Mouse (Mus musculus): ENCODE measurements at regions not wholly inside any gene's neighbourhood (a gene's known extent, or its start where the extent isn't known, plus 50 kb on each side); places are given as distances from the start of the nearest gene placed in this dataset.
A peak's percentile ranks its signal among the peaks of the same experiment; 100 is the strongest.

DNA sequence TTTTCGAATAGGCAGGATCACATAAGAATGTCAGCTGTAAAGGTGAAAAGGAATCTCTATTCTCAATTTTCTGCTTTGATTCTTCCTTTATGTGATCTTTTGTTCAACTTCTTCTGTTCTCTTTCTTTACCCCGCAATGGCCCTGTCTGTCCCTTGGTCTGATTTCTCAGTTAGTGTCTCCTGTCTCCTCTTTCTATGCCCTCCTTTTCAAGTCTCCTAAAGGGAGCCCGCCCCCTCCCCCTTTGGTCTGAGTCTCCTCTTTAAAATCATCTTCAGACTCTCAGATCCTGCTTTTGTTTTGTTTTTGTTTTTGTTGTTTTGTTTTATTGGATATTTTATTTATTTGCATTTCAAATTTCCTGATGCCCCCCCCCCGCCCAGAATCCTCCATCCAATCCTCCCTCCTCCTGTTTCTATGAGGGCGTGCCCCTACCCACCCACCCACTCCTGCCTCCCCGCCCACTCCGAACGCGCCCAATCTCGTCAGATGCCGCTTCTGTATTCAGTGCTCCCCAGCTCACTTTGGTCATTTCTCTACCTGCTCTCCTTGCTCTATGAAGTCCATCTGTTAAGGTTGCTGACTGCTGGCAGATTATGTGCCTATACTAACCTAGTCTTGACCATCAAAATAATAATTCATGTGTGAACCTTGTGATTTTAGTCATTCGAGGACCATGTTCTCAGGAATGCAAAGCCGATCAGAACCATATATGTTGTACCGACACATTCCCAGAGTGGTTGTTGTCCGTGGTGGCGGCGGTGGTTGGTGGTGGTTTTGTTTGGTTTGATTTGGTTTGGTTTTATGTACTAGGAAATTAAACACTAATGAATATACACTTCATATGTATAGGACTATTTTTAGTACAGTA, 487.9 kb upstream of the Adam24 start:
- no peaks in the 10 kb centered on the region for H3K4me1 ChIP-seq
- H3K27me3 ChIP-seq: no peaks in the 10 kb centered on the region
- no peaks in the 10 kb centered on the region for H3K9me3 ChIP-seq (replicated peaks)
- H3K4me3 ChIP-seq (replicated peaks): no peak overlapping the region
- no peak overlapping the region for H3K27ac ChIP-seq (replicated peaks)
- ATAC-seq (ENCODE audit: insufficient number of reproducible peaks, low FRiP score, low TSS enrichment, low read depth): no peak
- no peaks in the 10 kb centered on the region for H3K36me3 ChIP-seq
- WGBS: 43% methylated on average over 17 of the region's 17 CpGs
- H3K9ac ChIP-seq: no peak overlapping the region
- peak overlapping the region; percentile 28 for H3K4me2 ChIP-seq (replicated peaks)

- no peaks in the 10 kb centered on the region for H3K36me3 ChIP-seq
- H3K4me2 ChIP-seq (replicated peaks): no peak overlapping the region
- no peaks in the 10 kb centered on the region for H3K4me1 ChIP-seq
- no peaks in the 10 kb centered on the region for H3K27me3 ChIP-seq
- H3K9ac ChIP-seq: no peak overlapping the region
- H3K27ac ChIP-seq (replicated peaks): no peak overlapping the region
- ATAC-seq (ENCODE audit: insufficient number of reproducible peaks, low FRiP score, low TSS enrichment, low read depth): no peak
- WGBS: 4% methylated on average over 5 of the region's 5 CpGs
- no peak overlapping the region for H3K4me3 ChIP-seq (replicated peaks)
- H3K9me3 ChIP-seq (replicated peaks): no peaks in the 10 kb centered on the region
Observed at GRCm38 (mm10) chr8:40187584-40187934, 487.3 kb upstream of the Adam24 start.

- Histone ChIP-seq H3K9me3 (replicated peaks) (no peaks in the 10 kb centered on the region), H3K36me3 (no peaks in the 10 kb centered on the region), H3K27me3 (no peaks in the 10 kb centered on the region), H3K9ac (no peak overlapping the region), H3K4me1 (no peaks in the 10 kb centered on the region), H3K4me2 (replicated peaks) (no peak overlapping the region), H3K27ac (replicated peaks) (no peak overlapping the region), H3K4me3 (replicated peaks) (no peak overlapping the region)
- ATAC-seq (ENCODE audit: insufficient number of reproducible peaks, low FRiP score, low TSS enrichment, low read depth): no peak
Observed at GRCm38 (mm10) chr8:40192266-40192665, 482.6 kb upstream of the Adam24 start.

- Histone ChIP-seq H3K27ac (replicated peaks) (no peak overlapping the region), H3K27me3 (no peaks in the 10 kb centered on the region), H3K4me3 (replicated peaks) (no peak overlapping the region), H3K36me3 (no peaks in the 10 kb centered on the region), H3K4me2 (replicated peaks) (no peak overlapping the region), H3K9ac (no peak overlapping the region), H3K9me3 (replicated peaks) (no peaks in the 10 kb centered on the region), H3K4me1 (no peaks in the 10 kb centered on the region)
- ATAC-seq (ENCODE audit: insufficient number of reproducible peaks, low FRiP score, low TSS enrichment, low read depth): no peak
- whole genome bisulfite sequencing: 36% methylated on average over 1 of the region's 1 CpGs
Observed at GRCm38 (mm10) chr8:40193148-40193547, 481.7 kb upstream of the Adam24 start.

DNA sequence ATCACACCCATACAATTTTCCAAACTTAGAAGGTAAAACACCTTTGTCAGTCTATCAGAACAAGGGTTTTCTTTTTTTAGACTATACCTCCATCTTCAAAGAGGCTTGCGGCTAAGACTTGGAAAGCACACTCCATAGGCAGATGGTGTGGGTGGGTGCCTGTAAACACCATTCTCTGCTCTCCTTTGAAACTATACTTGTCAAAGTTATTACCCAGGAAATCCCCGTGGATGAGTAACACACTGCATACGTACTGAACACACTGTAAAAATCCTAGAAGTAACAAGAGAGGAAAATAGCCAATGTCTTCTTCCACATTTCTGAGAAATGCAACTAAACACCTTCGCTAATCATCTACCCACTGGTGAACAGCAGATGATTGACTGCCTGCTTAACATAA, 464.0 kb upstream of the Adam24 start:
- ATAC-seq (ENCODE audit: insufficient number of reproducible peaks, low FRiP score, low TSS enrichment, low read depth): no peak
- Histone ChIP-seq H3K27ac (replicated peaks) (no peak overlapping the region), H3K4me2 (replicated peaks) (no peak overlapping the region), H3K4me1 (no peaks in the 10 kb centered on the region), H3K9ac (no peak overlapping the region), H3K36me3 (no peaks in the 10 kb centered on the region), H3K4me3 (replicated peaks) (no peak overlapping the region), H3K27me3 (no peaks in the 10 kb centered on the region), H3K9me3 (replicated peaks) (no peaks in the 10 kb centered on the region)
- WGBS: 80% methylated on average over 4 of the region's 4 CpGs

DNA sequence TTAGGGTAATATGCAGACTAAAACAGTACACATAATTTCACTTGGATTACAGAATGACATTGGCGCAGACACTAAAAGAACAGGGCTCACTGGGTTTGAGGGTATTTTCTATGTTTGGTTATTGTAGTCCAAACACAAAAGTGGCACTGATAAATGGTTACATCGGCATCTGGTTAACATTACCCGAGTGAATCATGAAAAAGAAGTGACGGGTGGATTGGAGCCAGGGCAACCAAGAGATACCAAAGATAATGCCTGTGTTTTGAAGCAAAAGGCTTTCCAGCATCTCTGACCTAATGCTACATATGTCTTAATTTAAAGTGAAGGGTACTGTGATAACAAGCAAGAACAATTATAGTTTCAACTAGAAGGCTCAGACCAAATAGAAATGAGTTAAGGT, 451.4 kb upstream of the Adam24 start:
- Histone ChIP-seq H3K27ac (replicated peaks) (no peak overlapping the region), H3K9ac (no peak overlapping the region), H3K27me3 (no peaks in the 10 kb centered on the region), H3K4me3 (replicated peaks) (no peak overlapping the region), H3K4me2 (replicated peaks) (no peak overlapping the region), H3K9me3 (replicated peaks) (no peaks in the 10 kb centered on the region), H3K4me1 (no peaks in the 10 kb centered on the region), H3K36me3 (no peaks in the 10 kb centered on the region)
- no peak for ATAC-seq (ENCODE audit: insufficient number of reproducible peaks, low FRiP score, low TSS enrichment, low read depth)
- 53% methylated on average over 4 of the region's 4 CpGs for WGBS

DNA sequence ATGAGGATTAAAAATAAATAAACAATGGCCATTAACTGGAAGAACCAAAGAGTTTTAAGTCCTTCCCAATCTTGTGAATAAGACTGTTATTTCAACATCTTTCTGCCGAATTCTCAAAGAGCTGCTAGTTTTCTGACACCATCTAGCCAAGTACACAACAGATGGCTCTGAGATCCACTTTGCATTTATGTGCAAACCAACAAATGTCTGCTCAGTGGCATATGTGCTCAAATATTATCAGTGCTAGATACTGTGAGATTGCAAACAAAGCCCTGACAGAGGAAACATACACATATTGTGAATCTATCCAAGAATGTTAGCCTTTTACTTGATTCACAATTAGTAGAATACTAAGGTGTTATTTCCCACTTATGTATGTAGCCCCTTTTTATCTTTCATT, 447.6 kb upstream of the Adam24 start:
- no peak overlapping the region for H3K4me3 ChIP-seq (replicated peaks)
- H3K4me2 ChIP-seq (replicated peaks): no peak overlapping the region
- no peaks in the 10 kb centered on the region for H3K27me3 ChIP-seq
- no peak overlapping the region for H3K27ac ChIP-seq (replicated peaks)
- no peaks in the 10 kb centered on the region for H3K4me1 ChIP-seq
- H3K9me3 ChIP-seq (replicated peaks): no peaks in the 10 kb centered on the region
- H3K36me3 ChIP-seq: no peaks in the 10 kb centered on the region
- WGBS: 65% methylated on average over 1 of the region's 1 CpGs
- no peak for ATAC-seq (ENCODE audit: insufficient number of reproducible peaks, low FRiP score, low TSS enrichment, low read depth)
- no peak overlapping the region for H3K9ac ChIP-seq
